Mouse (Mus musculus) kidney, adult 8-10 months (tissue): ENCODE data around the gene Gast.
"Not testable (repeated sequence)": the region's sequence is repeated elsewhere in the genome, so short reads cannot be mapped to it uniquely, and the experiment has no call there.

ENCODE experiments used
- DNase-seq, 2 experiments: peaks; one replicate each; pipeline ENCODE4 v3.0.0; 2022

The Gast gene

GRCm38 (mm10) chr11:100320701-100321410 lies 13.4 kb upstream of the Gast start:
- DNase-seq, result not testable (repeated sequence)

GRCm38 (mm10) chr11:100321479-100322305 lies 12.5 kb upstream of the Gast start:
- DNase-seq, result not testable (repeated sequence)

- no peak for DNase-seq
Observed at GRCm38 (mm10) chr11:100322591-100323258, 11.5 kb upstream of the Gast start.

- peak in 1 of 2 experiments; percentile 49 for DNase-seq
Observed at GRCm38 (mm10) chr11:100323578-100323977, 10.6 kb upstream of the Gast start.

- no peak for DNase-seq
Observed at GRCm38 (mm10) chr11:100325062-100325629, 9.1 kb upstream of the Gast start.

- no peak for DNase-seq
Observed at GRCm38 (mm10) chr11:100327316-100327715, 6.9 kb upstream of the Gast start.

GRCm38 (mm10) chr11:100327761-100328160 lies 6.4 kb upstream of the Gast start:
- DNase-seq, result no peak

GRCm38 (mm10) chr11:100330235-100330634 lies 4.0 kb upstream of the Gast start:
- DNase-seq, result no peak

- not testable (repeated sequence) for DNase-seq
Observed at GRCm38 (mm10) chr11:100330816-100331375, 3.3 kb upstream of the Gast start.

- DNase-seq, result no peak
Observed at GRCm38 (mm10) chr11:100332766-100333515, 1.3 kb upstream of the Gast start.

GRCm38 (mm10) chr11:100335731-100336130 lies 1.5 kb downstream of the Gast start:
- DNase-seq, result no peak

GRCm38 (mm10) chr11:100344269-100344668 lies 10.1 kb downstream of the Gast start:
- no peak for DNase-seq

GRCm38 (mm10) chr11:100352076-100352857 lies 18.1 kb downstream of the Gast start:
- no peak for DNase-seq

- peak in 1 of 2 experiments; percentile 33 for DNase-seq
Observed at GRCm38 (mm10) chr11:100355151-100355951, 21.1 kb downstream of the Gast start.

- peak; percentile 52 to 72 for DNase-seq
Observed at GRCm38 (mm10) chr11:100355972-100356818, 22.0 kb downstream of the Gast start, which contains the start of gene Hap1. Hap1 (minus strand) TSS chr11:100356128.

- no peak for DNase-seq
Observed at GRCm38 (mm10) chr11:100356819-100357211, 22.6 kb downstream of the Gast start.

GRCm38 (mm10) chr11:100357408-100357807 lies 23.2 kb downstream of the Gast start:
- no peak for DNase-seq

GRCm38 (mm10) chr11:100360175-100360574 lies 26.0 kb downstream of the Gast start:
- no peak for DNase-seq

GRCm38 (mm10) chr11:100361059-100361458 lies 26.9 kb downstream of the Gast start:
- not testable (repeated sequence) for DNase-seq
